Mouse (Mus musculus) small intestine, adult 2 months (tissue): ENCODE data around the gene Rad51c. TPM values are rescaled to one million over a fixed set of nuclear protein-coding genes. Genes with fewer than 3 reads are reported as not detected.
"Not testable (repeated sequence)": the region's sequence is repeated elsewhere in the genome, so short reads cannot be mapped to it uniquely, and the experiment has no call there.

Experiments
- H3K27ac ChIP-seq: fragments of 200-500 bp; 2 replicates; pipeline ENCODE4 v1.5.1; 2012; ENCODE audit warnings: low read depth, low read length, control low read depth, inconsistent platforms; ENCODE audit not compliant: insufficient read depth
- H3K27me3 ChIP-seq: fragments of 200-500 bp; 2 replicates; pipeline ENCODE4 v1.6.1; 2012; ENCODE audit warnings: mild to moderate bottlenecking, moderate library complexity, low read length, inconsistent platforms; ENCODE audit not compliant: control insufficient read depth, insufficient read depth
- H3K36me3 ChIP-seq: fragments of 200-500 bp; 2 replicates; pipeline ENCODE4 v1.6.1; 2012; ENCODE audit warnings: mild to moderate bottlenecking, low read length, control low read depth, inconsistent platforms; ENCODE audit not compliant: control insufficient read depth, insufficient read depth
- H3K4me1 ChIP-seq: fragments of 200-500 bp; 2 replicates; pipeline ENCODE4 v1.6.1; 2012; ENCODE audit warnings: low read length, inconsistent platforms, mixed read lengths; ENCODE audit not compliant: control insufficient read depth, insufficient read depth, insufficient read length
- H3K4me3 ChIP-seq: fragments of 200-500 bp; 2 replicates; pipeline ENCODE4 v1.5.1; 2012; ENCODE audit warnings: low read depth, mild to moderate bottlenecking, control low read depth, inconsistent platforms, low read length, moderate library complexity
- CTCF ChIP-seq: fragments of 200-500 bp; IDR thresholded peaks from 2 replicates; pipeline ENCODE4 v1.5.1; 2012; ENCODE audit warnings: low read depth, mild to moderate bottlenecking, control low read depth, inconsistent platforms, low read length, moderate library complexity, mixed read lengths; ENCODE audit not compliant: insufficient replicate concordance, insufficient read length; ENCODE audit errors: extremely low read depth
- POLR2A ChIP-seq: fragments of 200-500 bp; IDR thresholded peaks from 2 replicates; pipeline ENCODE4 v1.6.1; 2012; ENCODE audit warnings: low read depth, mild to moderate bottlenecking, control low read depth, inconsistent platforms, low read length, moderate library complexity
- WGBS: fragments of 180-500 bp; shearing (Covaris S2); methylation state at CpG from one replicate; pipeline ENCODE4 v1.1.7; 2018; 5-methylcytosine and 5-hydroxymethylcytosine counted together
- polyA plus RNA-seq: library from polyadenylated mRNA; depleted of rRNA; stranded (reverse); fragments of >200 nt; gene quantifications from 2 replicates; pipeline ENCODE4 v1.2.3, GENCODE M21; 2012; rRNA removed

Gene Rad51c
- polyA plus RNA-seq: 0.05 and 0.37 TPM in 2 replicates

GRCm38 (mm10) chr11:87404876-87405275 is at the start of gene Rad51c, which contains the start of gene Tex14:
Gene Rad51c (minus strand): TSS chr11:87404954.
Gene Tex14 (plus strand): TSS chr11:87405065.
- no peaks in the 10 kb centered on the region for H3K27me3 ChIP-seq
- H3K27ac ChIP-seq: peak within 1 kb of the TSS; percentile 64
- H3K4me3 ChIP-seq: peak within 1 kb of the TSS; percentile 70
- TF ChIP-seq POLR2A (no peak), CTCF (no peak)
- WGBS: 78% methylated on average over 27 of the region's 27 CpGs
- no peaks in the 10 kb centered on the region for H3K36me3 ChIP-seq
- H3K4me1 ChIP-seq: peaks cover 4% of the 10 kb centered on the region; the same call in 1 of the 2 replicates

- WGBS: 70% methylated on average over 2 of the region's 2 CpGs
- no peak overlapping the region for H3K4me3 ChIP-seq
- no peak for TF ChIP-seq POLR2A
- TF ChIP-seq CTCF: no peak
- no peaks in the 10 kb centered on the region for H3K36me3 ChIP-seq
- H3K27me3 ChIP-seq: no peaks in the 10 kb centered on the region
- H3K4me1 ChIP-seq: peaks cover 12% of the 10 kb centered on the region; the same call in 1 of the 2 replicates
- no peak overlapping the region for H3K27ac ChIP-seq
Observed at GRCm38 (mm10) chr11:87454035-87454690, 49.4 kb upstream of the Rad51c start.

GRCm38 (mm10) chr11:87453216-87454034 is 48.7 kb upstream of the Rad51c start:
- H3K4me3 ChIP-seq: no peak overlapping the region
- 9% methylated on average over 13 of the region's 13 CpGs for WGBS
- peaks cover 12% of the 10 kb centered on the region; the same call in 1 of the 2 replicates for H3K4me1 ChIP-seq
- H3K36me3 ChIP-seq: no peaks in the 10 kb centered on the region
- no peak for TF ChIP-seq POLR2A
- TF ChIP-seq CTCF: no peak
- H3K27me3 ChIP-seq: no peaks in the 10 kb centered on the region
- H3K27ac ChIP-seq: no peak overlapping the region

GRCm38 (mm10) chr11:87452779-87453178 is 48.0 kb upstream of the Rad51c start:
- H3K4me1 ChIP-seq: peaks cover 12% of the 10 kb centered on the region; the same call in 1 of the 2 replicates
- 73% methylated on average over 8 of the region's 8 CpGs for WGBS
- not testable (repeated sequence) for H3K4me3 ChIP-seq, H3K27me3 ChIP-seq, H3K27ac ChIP-seq, H3K36me3 ChIP-seq

- H3K27me3 ChIP-seq, H3K36me3 ChIP-seq, H3K27ac ChIP-seq, H3K4me3 ChIP-seq: not testable (repeated sequence)
- H3K4me1 ChIP-seq: peaks cover 12% of the 10 kb centered on the region; the same call in 1 of the 2 replicates
- WGBS: 53% methylated on average over 5 of the region's 5 CpGs
Observed at GRCm38 (mm10) chr11:87449847-87450246, 45.1 kb upstream of the Rad51c start.

GRCm38 (mm10) chr11:87449200-87449547 is 44.4 kb upstream of the Rad51c start:
- H3K4me1 ChIP-seq: peaks cover 10% of the 10 kb centered on the region; the same call in 1 of the 2 replicates
- WGBS: 3% methylated on average over 3 of the region's 3 CpGs
- TF ChIP-seq POLR2A: no peak
- TF ChIP-seq CTCF: no peak
- H3K27ac ChIP-seq: peak overlapping the region; percentile 50
- no peak overlapping the region for H3K4me3 ChIP-seq
- H3K36me3 ChIP-seq: no peaks in the 10 kb centered on the region
- no peaks in the 10 kb centered on the region for H3K27me3 ChIP-seq

GRCm38 (mm10) chr11:87448476-87449199 is 43.9 kb upstream of the Rad51c start:
- H3K36me3 ChIP-seq, H3K27me3 ChIP-seq, H3K4me1 ChIP-seq: not testable (repeated sequence)
- under 1% methylated on average over 6 of the region's 32 CpGs for WGBS
- Histone ChIP-seq H3K4me3 (peak overlapping the region; percentile 61), H3K27ac (peak overlapping the region; percentile 50)
